Mouse (Mus musculus) ES-E14 (cell line): ENCODE results near the gene Tnnt2.

Source experiments
- CHD2 ChIP-seq: IDR thresholded peaks from 2 replicates; pipeline ENCODE4 v1.6.1; 2014; ENCODE audit warnings: mild to moderate bottlenecking, low read depth, low read length, inconsistent platforms
- HCFC1 ChIP-seq: IDR thresholded peaks from 2 replicates; pipeline ENCODE4 v1.6.1; 2012; ENCODE audit warnings: low read length, inconsistent platforms, borderline replicate concordance; ENCODE audit not compliant: insufficient read depth
- MAFK ChIP-seq: IDR thresholded peaks from 2 replicates; pipeline ENCODE4 v1.6.1; 2014; ENCODE audit warnings: mild to moderate bottlenecking, low read depth, low read length, inconsistent platforms; ENCODE audit not compliant: insufficient read depth
- ZC3H11A ChIP-seq: IDR thresholded peaks from 2 replicates; pipeline ENCODE4 v1.6.1; 2012; ENCODE audit warnings: low read depth, mild to moderate bottlenecking, inconsistent platforms, low read length, borderline replicate concordance
- ZNF384 ChIP-seq: IDR thresholded peaks from 2 replicates; pipeline ENCODE4 v1.6.1; 2012; ENCODE audit warnings: low read depth, low read length, inconsistent platforms

DNA sequence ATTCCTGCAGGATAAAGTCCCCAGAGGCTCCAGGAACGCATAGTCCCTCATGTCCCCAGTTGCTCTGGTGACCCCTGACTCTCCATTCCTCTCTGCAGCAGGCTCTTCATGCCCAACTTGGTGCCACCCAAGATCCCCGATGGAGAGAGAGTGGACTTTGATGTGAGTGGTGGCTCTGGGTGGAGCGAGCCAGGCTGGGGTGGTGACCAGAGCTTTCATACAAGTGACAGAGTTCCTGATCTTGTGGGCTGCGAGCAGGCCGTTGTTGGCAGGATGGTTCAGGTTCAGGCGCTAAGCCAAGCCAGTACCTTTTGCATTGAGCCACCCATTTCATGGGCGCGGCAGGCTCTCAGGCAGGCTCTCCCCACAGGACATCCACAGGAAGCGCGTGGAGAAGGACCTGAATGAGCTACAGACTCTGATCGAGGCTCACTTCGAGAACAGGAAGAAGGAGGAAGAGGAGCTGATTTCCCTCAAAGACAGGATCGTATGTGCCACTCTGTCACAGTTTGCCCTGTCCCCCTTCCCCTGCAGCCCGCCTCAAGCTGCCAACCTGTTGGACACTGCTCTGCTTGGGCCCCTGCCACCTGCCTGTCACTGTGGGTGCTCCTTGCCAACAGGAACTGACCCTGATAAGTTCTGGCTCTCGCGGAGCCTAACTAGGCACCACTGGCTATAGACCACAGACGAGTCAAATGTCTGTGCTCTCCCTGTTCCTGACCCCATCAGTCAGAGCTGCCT, 11.6 kb downstream of the Tnnt2 start:
- no peak for TF ChIP-seq HCFC1
- no peak for TF ChIP-seq MAFK
- no peak for TF ChIP-seq CHD2
- no peak for TF ChIP-seq ZC3H11A
- TF ChIP-seq ZNF384: no peak
